Mouse (Mus musculus) kidney, postnatal 0 days (tissue): ENCODE data around the gene Fcgrt. TPM values are rescaled to one million over a fixed set of nuclear protein-coding genes. Genes with fewer than 3 reads are reported as not detected.

ENCODE experiments used
- ATAC-seq: fragments of 200-750 bp; cut with Nextera tagmentation; replicated peaks from 2 replicates; pipeline ENCODE4 v1.8.0; 2017; ENCODE audit warnings: low read depth, moderate number of reproducible peaks, moderate TSS enrichment, moderate library complexity; ENCODE audit not compliant: low FRiP score
- DNase-seq: peaks from one replicate; pipeline ENCODE4 v3.0.0-alpha.2; 2016; ENCODE audit warnings: low spot score
- H3K27ac ChIP-seq: fragments of 300-500 bp; sonication (generic); 2 replicates; pipeline ENCODE4 v1.5.1; 2014; ENCODE audit warnings: mild to moderate bottlenecking
- H3K27me3 ChIP-seq: fragments of 300-500 bp; sonication (generic); 2 replicates; pipeline ENCODE4 v1.6.1; 2014; ENCODE audit warnings: low read length, mixed read lengths; ENCODE audit not compliant: insufficient read depth
- H3K36me3 ChIP-seq: fragments of 300-500 bp; sonication (generic); 2 replicates; pipeline ENCODE4 v1.6.1; 2014; ENCODE audit warnings: low read length, mixed read lengths; ENCODE audit not compliant: insufficient read depth
- H3K4me1 ChIP-seq: fragments of 300-500 bp; sonication (generic); replicated peaks from 2 replicates; pipeline ENCODE4 v1.6.1; 2014; ENCODE audit warnings: antibody characterized with exemption, low read length, mixed read lengths; ENCODE audit not compliant: insufficient read depth
- H3K4me2 ChIP-seq: fragments of 300-500 bp; sonication (generic); 2 replicates; pipeline ENCODE4 v1.6.1; 2014; ENCODE audit warnings: mild to moderate bottlenecking, low read length, moderate library complexity, mixed read lengths
- H3K4me3 ChIP-seq: fragments of 300-500 bp; sonication (generic); replicated peaks from 2 replicates; pipeline ENCODE4 v1.5.1; 2014; ENCODE audit warnings: low read depth, low read length
- H3K9ac ChIP-seq: fragments of 300-500 bp; sonication (generic); 2 replicates; pipeline ENCODE4 v1.6.1; 2014; ENCODE audit warnings: low read depth, low read length
- H3K9me3 ChIP-seq: fragments of 300-500 bp; sonication (generic); replicated peaks from 2 replicates; pipeline ENCODE4 v1.6.1; 2016; ENCODE audit warnings: low read length, inconsistent platforms, mixed read lengths
- CTCF ChIP-seq: IDR thresholded peaks from 2 replicates; pipeline ENCODE4 v1.5.1; 2016; ENCODE audit warnings: antibody characterized with exemption, low read depth, mild to moderate bottlenecking, moderate library complexity
- WGBS: fragments of 180-500 bp; shearing (Covaris S2); extraction: QIAGEN DNeasy Blood & Tissue Kit; methylation state at CpG from one replicate; pipeline ENCODE4 v1.1.7; 2014; 5-methylcytosine and 5-hydroxymethylcytosine counted together
- polyA plus RNA-seq: library from polyadenylated mRNA; unstranded; fragments of >200 nt; fragmentation: Nextera tagmentation; extraction: Ambion mirVana; gene quantifications from 2 replicates; pipeline ENCODE4 v1.2.1, GENCODE M21; 2015

Fcgrt gene
- polyA plus RNA-seq, 1 experiment from 2014 or later: 145 TPM

DNA sequence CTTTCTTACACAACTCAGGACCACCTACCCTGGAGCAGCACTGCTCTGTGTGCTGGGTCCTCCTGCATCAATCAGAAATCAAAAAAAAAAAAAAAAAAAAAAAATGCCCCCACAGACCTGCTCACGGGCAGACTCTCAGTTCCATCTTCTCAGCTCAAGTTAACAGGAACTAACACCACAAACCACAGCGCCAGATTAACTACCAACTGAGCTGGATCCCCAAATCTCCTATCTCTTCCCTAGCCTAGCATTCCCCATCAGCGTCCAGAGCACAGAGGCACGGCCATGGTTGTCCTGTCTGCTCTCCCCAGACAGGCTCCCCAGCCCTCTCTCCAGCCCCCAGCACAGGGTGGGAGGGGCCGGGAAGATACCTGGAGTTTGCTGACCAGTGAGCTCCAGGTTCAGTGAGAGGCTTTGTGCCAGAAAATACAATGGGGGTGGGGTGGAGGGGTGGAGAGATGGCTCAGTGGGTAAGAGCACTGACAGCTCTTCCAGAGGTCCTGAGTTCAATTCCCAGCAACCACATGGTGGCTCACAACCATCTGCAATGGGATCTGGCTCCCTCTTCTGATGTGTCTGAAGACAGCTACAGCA lies 3.5 kb upstream of the Fcgrt start:
- Histone ChIP-seq H3K4me3 (no peak overlapping the region), H3K4me2 (no peak overlapping the region), H3K27me3 (no peaks in the 10 kb centered on the region), H3K4me1 (peaks cover 19% of the 10 kb centered on the region), H3K9me3 (no peaks in the 10 kb centered on the region), H3K36me3 (no peaks in the 10 kb centered on the region), H3K9ac (no peak overlapping the region), H3K27ac (no peak overlapping the region)
- ATAC-seq: no peak
- 64% methylated on average over 5 of the region's 5 CpGs for WGBS
- no peak for TF ChIP-seq CTCF
- no peak for DNase-seq

DNA sequence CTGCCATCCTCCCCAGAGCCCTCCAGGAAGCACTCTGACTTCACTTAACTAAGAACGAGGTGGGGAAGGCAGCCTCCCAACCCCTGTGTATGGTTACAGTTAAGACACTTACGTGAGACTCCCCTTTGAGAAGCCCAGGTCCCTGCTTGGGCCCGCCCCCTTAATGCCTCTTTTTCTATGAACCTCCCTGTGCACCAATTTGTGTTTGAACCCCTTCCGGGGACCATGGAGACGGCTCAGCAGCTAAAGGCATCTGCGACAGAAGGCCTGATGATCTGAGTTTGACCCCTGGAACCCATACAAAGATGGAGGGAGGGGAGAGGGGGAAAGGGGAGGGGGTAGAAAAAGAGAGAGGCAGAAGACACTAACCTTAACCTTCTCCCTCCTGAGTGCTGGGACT lies 2.8 kb upstream of the Fcgrt start:
- no peak overlapping the region for H3K27ac ChIP-seq
- no peaks in the 10 kb centered on the region for H3K9me3 ChIP-seq
- H3K4me2 ChIP-seq: no peak overlapping the region
- no peak for DNase-seq
- H3K36me3 ChIP-seq: no peaks in the 10 kb centered on the region
- no peak overlapping the region for H3K9ac ChIP-seq
- no peak for ATAC-seq
- no peak for TF ChIP-seq CTCF
- no peak overlapping the region for H3K4me3 ChIP-seq
- H3K27me3 ChIP-seq: no peaks in the 10 kb centered on the region
- H3K4me1 ChIP-seq: peaks cover 23% of the 10 kb centered on the region
- 72% methylated on average over 6 of the region's 6 CpGs for WGBS

DNA sequence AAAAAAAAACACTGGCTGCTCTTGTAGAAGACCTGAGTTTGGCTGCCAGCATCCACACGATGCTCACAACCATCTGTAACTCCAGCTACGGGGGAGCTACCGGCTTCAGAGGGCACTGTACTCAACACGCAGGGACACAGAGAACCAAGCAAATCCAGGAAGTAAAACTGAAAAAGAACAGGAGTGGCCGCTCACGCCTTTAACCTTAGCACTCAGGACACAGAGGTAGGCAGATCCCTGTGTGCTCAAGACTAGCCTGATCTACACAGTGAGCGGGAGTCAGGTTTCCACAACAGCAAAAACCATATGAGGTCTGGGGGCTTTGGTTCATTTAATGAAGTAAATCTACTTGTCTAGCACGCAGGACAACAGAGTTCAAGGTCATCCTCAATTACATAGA lies 1.8 kb upstream of the Fcgrt start:
- no peak overlapping the region for H3K4me2 ChIP-seq
- no peak for TF ChIP-seq CTCF
- H3K4me3 ChIP-seq: no peak overlapping the region
- H3K27me3 ChIP-seq: no peaks in the 10 kb centered on the region
- ATAC-seq (no peak), DNase-seq (no peak)
- no peak overlapping the region for H3K9ac ChIP-seq
- 53% methylated on average over 8 of the region's 8 CpGs for WGBS
- H3K9me3 ChIP-seq: no peaks in the 10 kb centered on the region
- no peak overlapping the region for H3K27ac ChIP-seq
- peaks cover 23% of the 10 kb centered on the region for H3K4me1 ChIP-seq
- no peaks in the 10 kb centered on the region for H3K36me3 ChIP-seq

DNA sequence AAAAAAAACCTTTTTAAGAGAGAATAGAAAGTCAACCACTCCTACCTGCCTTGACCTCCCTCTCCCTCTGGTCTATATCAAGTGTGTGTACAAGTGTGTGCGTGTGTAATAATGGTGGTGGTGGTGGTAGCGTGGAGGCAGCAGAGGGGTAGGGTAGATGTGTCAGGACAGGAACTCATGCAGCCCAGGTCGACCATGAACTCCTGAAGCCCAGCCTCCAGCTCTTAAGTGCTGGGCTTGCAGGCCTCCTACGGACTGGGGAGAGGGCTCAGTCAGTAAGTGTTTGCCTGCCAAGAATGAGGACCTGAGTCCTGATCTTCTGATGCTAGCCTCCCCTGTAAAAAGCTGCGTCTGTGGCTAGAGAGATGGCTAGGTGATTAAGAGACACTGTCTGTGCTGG lies 1.3 kb upstream of the Fcgrt start:
- WGBS: 74% methylated on average over 5 of the region's 5 CpGs
- Histone ChIP-seq H3K27me3 (no peaks in the 10 kb centered on the region), H3K36me3 (no peaks in the 10 kb centered on the region), H3K9me3 (no peaks in the 10 kb centered on the region), H3K9ac (no peak overlapping the region), H3K4me2 (no peak overlapping the region), H3K4me1 (peaks cover 23% of the 10 kb centered on the region), H3K27ac (no peak overlapping the region), H3K4me3 (no peak overlapping the region)
- ATAC-seq (no peak), DNase-seq (no peak)
- no peak for TF ChIP-seq CTCF

DNA sequence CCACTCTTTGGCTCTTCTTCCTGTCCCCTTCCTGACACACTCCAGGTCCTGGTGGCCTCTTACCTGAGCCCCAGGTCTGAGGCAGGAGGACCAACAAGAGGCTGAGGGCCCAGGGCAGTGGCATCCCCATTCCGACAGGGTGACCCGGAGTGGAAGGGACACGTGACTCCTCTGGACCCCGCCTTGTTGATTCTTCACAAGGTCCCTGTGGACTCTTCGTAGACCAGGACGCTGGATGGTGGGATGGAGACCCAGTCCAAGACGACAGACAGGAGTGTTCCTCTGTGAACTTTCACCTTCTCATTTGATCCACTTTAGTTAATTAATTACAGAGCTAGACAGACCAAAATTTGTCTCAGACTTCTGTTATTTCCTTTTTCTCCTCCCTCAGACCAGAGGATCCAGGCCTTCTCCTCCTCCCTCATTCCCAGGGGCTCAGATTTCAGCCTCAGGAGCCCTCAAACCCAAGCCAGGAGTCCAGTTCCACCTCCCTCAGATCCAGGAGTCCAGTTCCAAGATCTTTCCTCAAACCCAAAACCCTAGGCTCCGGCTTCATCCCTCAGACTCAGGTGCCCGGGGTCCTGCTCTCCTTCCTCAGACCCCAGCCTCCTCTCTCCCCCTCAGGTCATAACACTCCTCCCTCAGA lies 588 bp downstream of the Fcgrt start:
- peak overlapping the region; percentile 68 for H3K4me2 ChIP-seq
- TF ChIP-seq CTCF: no peak
- 18% methylated on average over 9 of the region's 9 CpGs for WGBS
- DNase-seq (peak; percentile 65), ATAC-seq (peak; percentile 64)
- H3K27ac ChIP-seq: peak overlapping the region; percentile 93
- H3K4me1 ChIP-seq: peaks cover 23% of the 10 kb centered on the region
- H3K36me3 ChIP-seq: no peaks in the 10 kb centered on the region
- no peaks in the 10 kb centered on the region for H3K9me3 ChIP-seq
- H3K9ac ChIP-seq: peak overlapping the region; percentile 14
- H3K4me3 ChIP-seq: peak overlapping the region; percentile 47
- H3K27me3 ChIP-seq: no peaks in the 10 kb centered on the region

DNA sequence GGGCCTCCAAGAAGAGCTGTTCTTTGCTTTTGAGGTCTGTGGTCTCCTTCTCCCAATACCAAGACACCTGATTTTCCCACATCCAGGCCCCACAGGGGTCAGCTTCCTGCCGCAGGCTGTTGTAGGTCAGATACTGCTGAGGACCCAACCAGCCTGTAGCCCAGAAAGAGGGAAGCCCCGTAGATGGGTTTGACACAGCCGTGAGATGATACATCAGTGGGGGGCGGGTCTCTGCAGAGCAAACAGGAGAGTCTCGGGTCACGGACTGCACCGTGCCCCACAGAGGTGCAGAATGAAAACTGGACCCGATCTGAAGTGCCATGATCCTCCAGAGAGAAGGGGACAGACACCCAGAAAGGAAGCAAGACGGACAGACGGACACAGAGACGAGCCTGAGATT lies 1.2 kb downstream of the Fcgrt start:
- Histone ChIP-seq H3K4me1 (peaks cover 23% of the 10 kb centered on the region), H3K4me2 (peak overlapping the region; percentile 68), H3K27me3 (no peaks in the 10 kb centered on the region), H3K9me3 (no peaks in the 10 kb centered on the region), H3K4me3 (peak overlapping the region; percentile 47), H3K27ac (peak overlapping the region; percentile 93), H3K36me3 (no peaks in the 10 kb centered on the region), H3K9ac (peak overlapping the region; percentile 14)
- no peak for TF ChIP-seq CTCF
- no peak for ATAC-seq
- DNase-seq: no peak
- 57% methylated on average over 11 of the region's 11 CpGs for WGBS
